Mouse (Mus musculus) heart, embryonic 12.5 days (tissue): Measurements from ENCODE around the gene Tcf15. TPM values are rescaled to one million over a fixed set of nuclear protein-coding genes. Genes with fewer than 3 reads are reported as not detected.

Experiments used
- ATAC-seq: fragments of 200-750 bp; cut with Nextera tagmentation; 2 replicates; pipeline ENCODE4 v1.8.0; 2017; ENCODE audit warnings: moderate TSS enrichment, moderate library complexity; ENCODE audit not compliant: insufficient number of reproducible peaks, low FRiP score
- H3K27ac ChIP-seq: fragments of 300-500 bp; sonication (generic); 2 replicates; pipeline ENCODE4 v1.5.1; 2016; ENCODE audit warnings: mild to moderate bottlenecking, moderate library complexity; ENCODE audit not compliant: poor library complexity, severe bottlenecking
- H3K27me3 ChIP-seq: fragments of 300-500 bp; sonication (generic); replicated peaks from 2 replicates; pipeline ENCODE4 v1.6.1; 2016; ENCODE audit warnings: mild to moderate bottlenecking, moderate library complexity
- H3K36me3 ChIP-seq: fragments of 300-500 bp; sonication (generic); 2 replicates; pipeline ENCODE4 v1.6.1; 2016; ENCODE audit warnings: mild to moderate bottlenecking, moderate library complexity
- H3K4me1 ChIP-seq: fragments of 300-500 bp; sonication (generic); replicated peaks from 2 replicates; pipeline ENCODE4 v1.6.1; 2016; ENCODE audit warnings: mild to moderate bottlenecking
- H3K4me2 ChIP-seq: fragments of 300-500 bp; sonication (generic); 2 replicates; pipeline ENCODE4 v1.6.1; 2016; ENCODE audit warnings: mild to moderate bottlenecking, moderate library complexity
- H3K4me3 ChIP-seq: fragments of 300-500 bp; sonication (generic); 2 replicates; pipeline ENCODE4 v1.5.1; 2016; ENCODE audit warnings: mild to moderate bottlenecking
- H3K9ac ChIP-seq: fragments of 300-500 bp; sonication (generic); 2 replicates; pipeline ENCODE4 v1.6.1; 2016; ENCODE audit warnings: mild to moderate bottlenecking, moderate library complexity
- H3K9me3 ChIP-seq: fragments of 300-500 bp; sonication (generic); replicated peaks from 2 replicates; pipeline ENCODE4 v1.6.1; 2016; ENCODE audit warnings: mild to moderate bottlenecking, moderate library complexity
- WGBS: fragments of 180-500 bp; shearing (Covaris S2); methylation state at CpG from one replicate; pipeline ENCODE4 v1.1.7; 2016; 5-methylcytosine and 5-hydroxymethylcytosine counted together
- polyA plus RNA-seq: library from polyadenylated mRNA; unstranded; fragments of >200 nt; fragmentation: Nextera tagmentation; extraction: Ambion mirVana; gene quantifications from 2 replicates; pipeline ENCODE4 v1.2.1, GENCODE M21; 2016

Tcf15 gene
- polyA plus RNA-seq, 1 experiment from 2014 or later, result 4.1 TPM

- no peak overlapping the region for H3K27ac ChIP-seq
- no peak for ATAC-seq
- H3K4me2 ChIP-seq, result no peak overlapping the region
- peaks cover 67% of the 10 kb centered on the region for H3K27me3 ChIP-seq
- H3K4me3 ChIP-seq, result no peak overlapping the region
- WGBS, result 62% methylated on average over 2 of the region's 2 CpGs
- H3K36me3 ChIP-seq, result no peaks in the 10 kb centered on the region
- H3K4me1 ChIP-seq, result peaks cover 18% of the 10 kb centered on the region
- no peak overlapping the region for H3K9ac ChIP-seq
- no peaks in the 10 kb centered on the region for H3K9me3 ChIP-seq
These were observed 2.4 kb downstream of the Tcf15 start for GRCm38 (mm10) chr2:152145711-152146110.

GRCm38 (mm10) chr2:152147079-152147478 lies 3.7 kb downstream of the Tcf15 start:
- Histone ChIP-seq H3K4me2 (no peak overlapping the region), H3K9me3 (no peaks in the 10 kb centered on the region), H3K36me3 (no peaks in the 10 kb centered on the region), H3K4me3 (no peak overlapping the region), H3K4me1 (peaks cover 18% of the 10 kb centered on the region), H3K27me3 (peaks cover 60% of the 10 kb centered on the region), H3K9ac (no peak overlapping the region), H3K27ac (no peak overlapping the region)
- 55% methylated on average over 3 of the region's 3 CpGs for WGBS
- no peak for ATAC-seq

- Histone ChIP-seq H3K27me3 (peaks cover 48% of the 10 kb centered on the region), H3K9me3 (no peaks in the 10 kb centered on the region), H3K9ac (no peak overlapping the region), H3K4me3 (no peak overlapping the region), H3K4me2 (no peak overlapping the region), H3K27ac (no peak overlapping the region), H3K36me3 (no peaks in the 10 kb centered on the region), H3K4me1 (peaks cover 5% of the 10 kb centered on the region)
- no peak for ATAC-seq
- WGBS, result 76% methylated on average over 9 of the region's 9 CpGs
These were observed 5.3 kb downstream of the Tcf15 start for GRCm38 (mm10) chr2:152148675-152149074.

- H3K27ac ChIP-seq, result no peak overlapping the region
These were observed 6.5 kb downstream of the Tcf15 start for GRCm38 (mm10) chr2:152149891-152150290.

GRCm38 (mm10) chr2:152150373-152150772 lies 7.0 kb downstream of the Tcf15 start:
- no peak for ATAC-seq
- no peak overlapping the region for H3K4me2 ChIP-seq
- no peak overlapping the region for H3K4me3 ChIP-seq
- H3K36me3 ChIP-seq, result no peaks in the 10 kb centered on the region
- H3K27ac ChIP-seq, result no peak overlapping the region
- peaks cover 31% of the 10 kb centered on the region for H3K27me3 ChIP-seq
- WGBS, result 61% methylated on average over 6 of the region's 6 CpGs
- no peaks in the 10 kb centered on the region for H3K9me3 ChIP-seq
- no peak overlapping the region for H3K9ac ChIP-seq
- H3K4me1 ChIP-seq, result peaks cover 6% of the 10 kb centered on the region; the same call in 1 of the 2 replicates

More at GRCm38 (mm10) chr2:152149891-152150290, 6.5 kb downstream of the Tcf15 start:
- Histone ChIP-seq H3K4me2 (no peak overlapping the region), H3K4me3 (no peak overlapping the region), H3K9me3 (no peaks in the 10 kb centered on the region), H3K27me3 (peaks cover 36% of the 10 kb centered on the region), H3K9ac (no peak overlapping the region), H3K36me3 (no peaks in the 10 kb centered on the region), H3K4me1 (0 out of 2 replicates have a peak, but pooled peaks cover 3% of the 10 kb centered on the region)
- no peak for ATAC-seq
- WGBS, result 47% methylated on average over 4 of the region's 4 CpGs

DNA sequence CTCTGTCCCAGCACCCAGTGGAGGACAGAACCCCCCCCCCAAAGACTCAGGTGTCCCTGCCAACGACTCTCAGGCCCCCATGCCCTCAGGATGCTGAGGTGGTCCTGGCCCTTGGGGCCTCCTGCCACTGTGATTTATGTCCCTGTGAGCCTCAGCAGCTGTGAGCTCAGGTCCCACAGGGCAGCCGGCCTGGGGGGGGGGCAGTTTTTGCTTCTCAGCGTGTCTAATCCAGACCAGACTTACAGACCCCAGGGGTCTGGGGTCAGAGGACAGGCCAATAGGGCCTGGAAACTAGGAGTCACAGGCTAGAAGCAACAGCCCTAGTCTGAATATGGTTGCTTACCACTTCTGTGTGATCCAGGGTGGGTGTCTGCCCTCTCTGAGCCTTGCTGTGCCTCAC lies 10.0 kb downstream of the Tcf15 start:
- no peak overlapping the region for H3K4me2 ChIP-seq
- H3K27ac ChIP-seq, result no peak overlapping the region
- ATAC-seq, result no peak
- H3K36me3 ChIP-seq, result no peaks in the 10 kb centered on the region
- no peaks in the 10 kb centered on the region for H3K9me3 ChIP-seq
- H3K4me1 ChIP-seq, result peaks cover 9% of the 10 kb centered on the region; the same call in 1 of the 2 replicates
- WGBS, result 32% methylated on average over 3 of the region's 3 CpGs
- H3K27me3 ChIP-seq, result 0 out of 2 replicates have a peak, but pooled peaks cover 4% of the 10 kb centered on the region
- no peak overlapping the region for H3K9ac ChIP-seq
- H3K4me3 ChIP-seq, result no peak overlapping the region

DNA sequence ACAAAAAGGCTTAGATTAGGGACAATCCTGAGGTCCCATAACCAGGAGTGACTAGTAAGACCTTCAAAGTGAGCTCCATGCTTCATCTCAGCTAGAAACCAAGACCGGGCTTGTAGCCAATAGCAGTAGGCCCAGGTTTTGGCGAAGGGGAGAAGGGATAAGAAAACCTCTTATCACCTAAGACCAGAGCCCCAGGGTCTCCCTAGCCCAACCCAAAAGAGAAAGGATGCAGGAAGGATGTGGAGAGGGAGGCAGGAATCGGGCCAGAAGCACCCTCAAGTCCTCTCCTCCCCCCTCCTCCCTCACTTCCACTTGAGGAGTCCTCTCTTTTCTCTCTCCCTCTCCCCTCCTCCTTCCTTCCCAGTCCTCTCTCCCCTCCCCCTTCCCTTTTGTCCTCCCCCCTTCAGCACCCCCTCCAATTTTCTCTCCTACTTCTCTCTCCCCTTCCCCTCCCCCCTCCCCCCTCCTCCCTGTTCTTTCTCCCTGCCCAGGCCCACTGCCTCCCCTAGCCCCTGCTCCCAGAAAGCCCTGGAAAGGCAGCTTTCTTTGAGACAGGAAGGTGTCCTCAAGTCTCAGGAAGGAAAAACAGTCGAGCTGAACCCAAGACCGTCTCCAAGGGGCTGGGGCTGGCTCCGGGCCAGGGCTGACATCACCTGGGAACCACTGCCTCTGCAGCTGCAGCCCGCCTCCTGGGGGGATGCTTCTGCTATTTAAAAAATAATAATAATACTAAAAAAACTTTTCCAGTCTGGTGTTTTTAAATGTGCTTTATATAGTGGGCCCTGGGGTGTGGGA lies 12.2 kb downstream of the Tcf15 start:
- 0 out of 2 replicates have a peak overlapping the region, but pooled peaks have one; percentile 2 for H3K4me2 ChIP-seq
- peak overlapping the region; percentile 42 for H3K27ac ChIP-seq
- no peak overlapping the region for H3K4me3 ChIP-seq
- peak; percentile 77; the same call in 1 of the 2 replicates for ATAC-seq
- H3K9ac ChIP-seq, result no peak overlapping the region
- peaks cover 9% of the 10 kb centered on the region; the same call in 1 of the 2 replicates for H3K4me1 ChIP-seq
- peaks cover 10% of the 10 kb centered on the region; the same call in 1 of the 2 replicates for H3K9me3 ChIP-seq
- no peaks in the 10 kb centered on the region for H3K27me3 ChIP-seq
- H3K36me3 ChIP-seq, result no peaks in the 10 kb centered on the region
- WGBS, result 17% methylated on average over 7 of the region's 7 CpGs

DNA sequence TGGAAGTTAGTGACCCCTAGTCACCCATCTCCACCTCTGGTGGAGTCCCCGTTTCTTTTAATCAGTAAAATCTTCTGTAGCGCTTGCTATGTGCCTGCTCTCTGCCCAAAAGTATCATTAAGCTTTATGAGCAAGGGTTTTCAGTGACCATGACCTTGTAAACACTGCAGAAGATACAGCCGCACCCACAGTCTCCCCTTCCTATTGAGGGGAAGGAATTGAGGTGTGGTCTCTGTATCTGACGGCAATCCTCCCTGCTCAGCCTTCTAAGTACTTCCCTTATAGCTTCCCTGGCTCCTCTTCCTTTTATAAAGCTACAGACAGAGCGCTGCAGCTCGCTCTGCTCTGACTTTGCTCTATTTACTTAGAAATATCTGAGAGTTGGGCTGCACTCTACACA lies 13.1 kb downstream of the Tcf15 start:
- H3K9me3 ChIP-seq, result peaks cover 10% of the 10 kb centered on the region; the same call in 1 of the 2 replicates
- H3K27ac ChIP-seq, result 0 out of 2 replicates have a peak overlapping the region, but pooled peaks have one; percentile 42
- H3K4me1 ChIP-seq, result peaks cover 9% of the 10 kb centered on the region; the same call in 1 of the 2 replicates
- WGBS, result 64% methylated on average over 6 of the region's 6 CpGs
- H3K27me3 ChIP-seq, result no peaks in the 10 kb centered on the region
- no peaks in the 10 kb centered on the region for H3K36me3 ChIP-seq
- H3K4me3 ChIP-seq, result no peak overlapping the region
- no peak overlapping the region for H3K4me2 ChIP-seq
- H3K9ac ChIP-seq, result no peak overlapping the region
- ATAC-seq, result no peak

DNA sequence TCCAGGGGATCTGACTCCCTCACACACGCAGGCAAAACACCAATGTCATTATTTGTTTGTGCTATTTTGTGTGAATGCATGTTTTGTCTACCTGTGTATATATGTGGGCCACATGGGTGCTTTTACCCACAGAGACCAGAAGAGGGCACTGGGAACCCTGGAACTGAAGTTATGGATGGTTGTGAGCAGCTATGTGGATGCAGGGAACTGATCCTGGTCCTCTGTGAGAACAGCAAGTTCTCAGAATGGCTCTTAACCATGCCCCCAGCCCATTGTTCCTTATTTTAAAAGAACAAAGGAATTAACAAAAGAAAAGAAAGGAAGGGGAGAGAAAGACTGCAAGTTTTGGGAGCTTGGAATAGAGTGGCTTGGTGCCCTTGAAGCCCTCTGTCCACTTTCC lies 16.1 kb downstream of the Tcf15 start:
- Histone ChIP-seq H3K4me1 (peaks cover 9% of the 10 kb centered on the region; the same call in 1 of the 2 replicates), H3K4me3 (no peak overlapping the region), H3K4me2 (no peak overlapping the region), H3K27ac (no peak overlapping the region), H3K36me3 (no peaks in the 10 kb centered on the region), H3K9me3 (peaks cover 10% of the 10 kb centered on the region; the same call in 1 of the 2 replicates), H3K27me3 (no peaks in the 10 kb centered on the region), H3K9ac (no peak overlapping the region)
- no peak for ATAC-seq
- WGBS, result 80% methylated on average over 1 of the region's 1 CpGs

- Histone ChIP-seq H3K9me3 (no peaks in the 10 kb centered on the region), H3K4me1 (peaks cover 7% of the 10 kb centered on the region; the same call in 1 of the 2 replicates), H3K9ac (no peak overlapping the region), H3K36me3 (no peaks in the 10 kb centered on the region), H3K27me3 (no peaks in the 10 kb centered on the region), H3K4me3 (no peak overlapping the region), H3K4me2 (no peak overlapping the region), H3K27ac (no peak overlapping the region)
- no peak for ATAC-seq
- WGBS, result 72% methylated on average over 6 of the region's 6 CpGs
These were observed 22.9 kb downstream of the Tcf15 start for GRCm38 (mm10) chr2:152166257-152166656.

DNA sequence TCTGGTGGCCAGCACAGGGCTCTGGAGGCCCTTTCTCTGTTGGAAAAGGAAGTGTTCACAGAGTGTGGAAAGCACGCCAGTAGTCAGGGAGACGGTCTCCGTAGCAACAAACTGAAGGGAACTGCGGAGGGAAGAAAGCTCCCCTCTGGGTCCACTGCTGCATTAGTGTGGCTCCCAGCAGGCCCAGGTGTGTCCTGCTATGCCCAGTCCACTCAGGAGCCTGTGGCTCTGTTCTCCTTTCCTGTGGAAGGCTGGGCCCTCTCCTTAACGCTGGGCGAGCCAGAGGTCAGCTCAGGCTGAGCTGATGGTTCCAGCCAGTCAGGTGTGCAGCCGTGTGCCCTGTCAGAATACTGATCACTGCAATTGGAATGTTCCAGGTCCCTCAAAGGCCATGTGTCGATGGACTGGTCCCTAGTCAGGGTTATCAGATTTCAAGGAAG lies 24.5 kb downstream of the Tcf15 start:
- Histone ChIP-seq H3K4me2 (no peak overlapping the region), H3K27me3 (no peaks in the 10 kb centered on the region), H3K9ac (no peak overlapping the region), H3K4me1 (peaks cover 7% of the 10 kb centered on the region; the same call in 1 of the 2 replicates), H3K27ac (no peak overlapping the region), H3K36me3 (no peaks in the 10 kb centered on the region), H3K4me3 (no peak overlapping the region), H3K9me3 (no peaks in the 10 kb centered on the region)
- ATAC-seq, result 0 out of 2 replicates have a peak, but pooled peaks have one; percentile 11
- 47% methylated on average over 8 of the region's 8 CpGs for WGBS
